Mouse (Mus musculus) liver, embryonic 14.5 days (tissue): ENCODE measurements at regions not wholly inside any gene's neighbourhood (a gene's known extent, or its start where the extent isn't known, plus 50 kb on each side); places are given as distances from the start of the nearest gene placed in this dataset.

Source experiments
- CTCF ChIP-seq: IDR thresholded peaks from 2 replicates; pipeline ENCODE4 v1.5.1; 2016; ENCODE audit warnings: antibody characterized with exemption, low read depth, control low read depth
- EP300 ChIP-seq: IDR thresholded peaks from 2 replicates; pipeline ENCODE4 v1.6.1; 2016; ENCODE audit warnings: antibody characterized with exemption, low read depth

DNA sequence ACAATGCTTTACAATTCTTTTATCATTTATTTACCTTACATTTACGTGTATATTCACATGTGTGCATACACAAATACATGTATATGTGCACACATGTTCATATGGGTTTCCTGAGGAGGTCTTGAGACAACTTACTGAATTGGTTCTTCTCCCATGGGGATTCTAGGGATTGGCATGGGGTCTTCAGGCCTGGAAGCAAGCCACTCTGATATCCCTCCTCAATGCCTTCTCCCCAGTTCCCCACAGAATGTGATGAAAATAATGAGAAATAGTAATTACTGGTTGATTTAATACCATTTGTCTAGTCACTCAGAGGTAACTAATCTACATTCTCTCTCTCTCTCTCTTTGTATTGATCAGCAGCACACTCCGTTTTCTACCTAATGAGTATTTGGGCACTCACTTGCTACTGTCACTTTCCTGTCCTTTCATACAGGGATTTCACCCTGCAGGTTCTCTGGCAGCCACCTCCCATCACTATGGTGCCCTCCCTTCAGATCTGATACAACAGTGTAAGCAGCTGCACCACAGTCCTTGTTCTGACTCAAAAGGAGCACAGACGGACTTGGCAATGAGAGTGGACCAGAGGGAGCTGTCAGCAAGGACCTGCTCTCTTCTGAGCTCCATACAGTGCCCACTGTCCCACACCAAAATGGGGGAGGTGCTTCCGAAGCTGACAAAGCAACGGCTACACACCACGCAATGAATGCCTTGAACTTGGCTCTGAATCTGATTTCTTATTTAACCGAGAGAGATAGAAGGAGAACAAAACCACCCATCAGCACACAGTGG lies 119.2 kb upstream of the Sec61g start:
- TF ChIP-seq CTCF (no peak), EP300 (no peak)
